Mouse (Mus musculus): ENCODE data around the gene Gm7942. TPM values are rescaled to one million over a fixed set of nuclear protein-coding genes. Genes with fewer than 3 reads are reported as not detected.
"Not testable (repeated sequence)": the region's sequence is repeated elsewhere in the genome, so short reads cannot be mapped to it uniquely, and the experiment has no call there.

Gene Gm7942
- polyA plus RNA-seq (2016; fragmentation: Nextera tagmentation; extraction: Ambion mirVana), result not detected in 2 replicates

GRCm38 (mm10) chr5:95106638-95107037 lies at the start of gene Gm7942:
Gm7942 (plus strand) TSS chr5:95106938.
- ATAC-seq (ENCODE audit: insufficient number of reproducible peaks, low FRiP score); H3K9me3 ChIP-seq (replicated peaks); H3K9ac ChIP-seq; H3K36me3 ChIP-seq; H3K27me3 ChIP-seq (replicated peaks); H3K4me1 ChIP-seq (replicated peaks); H3K27ac ChIP-seq (ENCODE audit: poor library complexity, severe bottlenecking); H3K4me2 ChIP-seq; H3K4me3 ChIP-seq: not testable (repeated sequence)
- WGBS, result no CpG with 5 or more reads among the region's 3 CpGs

Other genes starting within 250 kb of the Gm7942 start
- not detected in 2 replicates for gene Gm3183, start 241.5 kb upstream of the Gm7942 start, polyA plus RNA-seq (2016; fragmentation: Nextera tagmentation; extraction: Ambion mirVana)
- not detected in 2 replicates for gene Gm6367, start 118.3 kb upstream of the Gm7942 start, polyA plus RNA-seq (2016; fragmentation: Nextera tagmentation; extraction: Ambion mirVana)
- gene Gm16513, start 75.7 kb downstream of the Gm7942 start, polyA plus RNA-seq (2016; fragmentation: Nextera tagmentation; extraction: Ambion mirVana), result not detected in 2 replicates
- not detected in 2 replicates for gene Gm10424, start 165.8 kb downstream of the Gm7942 start, polyA plus RNA-seq (2016; fragmentation: Nextera tagmentation; extraction: Ambion mirVana)
- gene Gm3259, start 199.0 kb downstream of the Gm7942 start, polyA plus RNA-seq (2016; fragmentation: Nextera tagmentation; extraction: Ambion mirVana), result not detected in 2 replicates

Measured in heart, embryonic 12.5 days (tissue).